Mouse (Mus musculus) kidney, postnatal 25 days (tissue): ENCODE measurements around the gene Clip3.

ENCODE experiments used
- DNase-seq, 2 experiments: peaks; one replicate each; pipeline ENCODE4 v3.0.0; 2021; ENCODE audit warnings: mixed read lengths in 2 of 2

Gene Clip3

GRCm38 (mm10) chr7:30296816-30297215, 5.3 kb downstream of the Clip3 start:
- DNase-seq = no peak

- no peak for DNase-seq
Measured at GRCm38 (mm10) chr7:30297266-30297665, 5.7 kb downstream of the Clip3 start.

- DNase-seq = peak in 1 of 2 experiments; percentile 45
Measured at GRCm38 (mm10) chr7:30300914-30301313, 9.4 kb downstream of the Clip3 start.

GRCm38 (mm10) chr7:30306083-30306779, 14.7 kb downstream of the Clip3 start:
- no peak for DNase-seq

- DNase-seq = peak; percentile 96 to 99
Measured at GRCm38 (mm10) chr7:30308076-30309005, 16.8 kb downstream of the Clip3 start, which contains the start of gene Alkbh6. TSS of gene Alkbh6 (plus strand) at chr7:30308717.

- no peak for DNase-seq
Measured at GRCm38 (mm10) chr7:30309395-30310129, 18.0 kb downstream of the Clip3 start.

GRCm38 (mm10) chr7:30310136-30310535, 18.6 kb downstream of the Clip3 start:
- DNase-seq = peak in 1 of 2 experiments; percentile 63

- DNase-seq = peak; percentile 75 to 91
Measured at GRCm38 (mm10) chr7:30313666-30314320, 22.3 kb downstream of the Clip3 start.

GRCm38 (mm10) chr7:30314721-30315155, 23.2 kb downstream of the Clip3 start, which contains the start of gene Syne4:
TSS of gene Syne4 (plus strand) at chr7:30314807.
- peak; percentile 52 to 72 for DNase-seq

- DNase-seq = no peak
Measured at GRCm38 (mm10) chr7:30315559-30316529, 24.3 kb downstream of the Clip3 start.

GRCm38 (mm10) chr7:30318142-30318541, 26.6 kb downstream of the Clip3 start:
- DNase-seq = peak; percentile 52 to 83

- no peak for DNase-seq
Measured at GRCm38 (mm10) chr7:30320946-30321345, 29.4 kb downstream of the Clip3 start.

GRCm38 (mm10) chr7:30321539-30322284, 30.2 kb downstream of the Clip3 start, which contains the start of gene E130208F15Rik:
TSS of gene E130208F15Rik (plus strand) at chr7:30321740.
- peak; percentile 88 to 95 for DNase-seq

- DNase-seq = peak; percentile 98 to 100
Measured at GRCm38 (mm10) chr7:30322285-30322667, 30.7 kb downstream of the Clip3 start.

- DNase-seq = no peak
Measured at GRCm38 (mm10) chr7:30322865-30323264, 31.3 kb downstream of the Clip3 start.

GRCm38 (mm10) chr7:30323795-30324194, 32.3 kb downstream of the Clip3 start, which contains the start of gene Sdhaf1:
TSS of gene Sdhaf1 (minus strand) at chr7:30323895.
- DNase-seq = no peak

GRCm38 (mm10) chr7:30324300-30324944, 32.9 kb downstream of the Clip3 start:
- DNase-seq = no peak

GRCm38 (mm10) chr7:30325364-30325763, 33.8 kb downstream of the Clip3 start:
- DNase-seq = peak in 1 of 2 experiments; percentile 73

GRCm38 (mm10) chr7:30326427-30326826, 34.9 kb downstream of the Clip3 start:
- DNase-seq = no peak
